Mouse (Mus musculus): Measurements from ENCODE around the gene Xlr4c.
"Not testable (repeated sequence)": the region's sequence is repeated elsewhere in the genome, so short reads cannot be mapped to it uniquely, and the experiment has no call there.

The Xlr4c gene

GRCm38 (mm10) chrX:73242821-73243325 is at the start of gene Xlr4c:
Gene Xlr4c (minus strand): TSS chrX:73243130.
- DNase-seq (ENCODE audit: low spot score in 2 of 2): peak in 1 of 2 experiments; percentile 32

DNA sequence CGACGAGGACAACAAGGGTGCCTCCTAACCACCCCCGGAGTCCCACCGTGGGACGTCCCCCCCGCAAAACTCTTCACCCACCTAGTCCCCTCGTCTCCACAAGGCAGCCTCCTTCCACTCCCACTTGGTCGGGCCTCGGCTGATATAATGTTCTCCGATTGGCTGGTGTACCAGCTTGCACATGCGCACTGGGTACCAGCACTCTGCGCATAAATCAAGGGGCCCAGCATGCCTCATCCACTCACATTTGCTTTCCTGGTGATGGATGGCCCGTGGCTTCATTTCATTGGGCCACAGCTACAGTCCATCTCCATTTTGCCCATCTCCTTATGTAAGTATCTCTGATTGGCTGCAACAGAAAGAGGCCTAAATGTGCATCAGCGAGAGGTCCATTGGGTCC is 22.3 kb upstream of the Xlr4c start, which contains the start of gene Xlr3c:
Gene Xlr3c, minus strand, starts transcription at position 121 of the 400 bp plus-strand sequence.
- not testable (repeated sequence) for DNase-seq (ENCODE audit: low spot score in 2 of 2)

- DNase-seq (ENCODE audit: low spot score in 2 of 2): not testable (repeated sequence)
Observed at GRCm38 (mm10) chrX:73262428-73262827, 19.5 kb upstream of the Xlr4c start.

GRCm38 (mm10) chrX:73229288-73229687 is 13.6 kb downstream of the Xlr4c start:
- no peak for DNase-seq (ENCODE audit: low spot score in 2 of 2)

DNA sequence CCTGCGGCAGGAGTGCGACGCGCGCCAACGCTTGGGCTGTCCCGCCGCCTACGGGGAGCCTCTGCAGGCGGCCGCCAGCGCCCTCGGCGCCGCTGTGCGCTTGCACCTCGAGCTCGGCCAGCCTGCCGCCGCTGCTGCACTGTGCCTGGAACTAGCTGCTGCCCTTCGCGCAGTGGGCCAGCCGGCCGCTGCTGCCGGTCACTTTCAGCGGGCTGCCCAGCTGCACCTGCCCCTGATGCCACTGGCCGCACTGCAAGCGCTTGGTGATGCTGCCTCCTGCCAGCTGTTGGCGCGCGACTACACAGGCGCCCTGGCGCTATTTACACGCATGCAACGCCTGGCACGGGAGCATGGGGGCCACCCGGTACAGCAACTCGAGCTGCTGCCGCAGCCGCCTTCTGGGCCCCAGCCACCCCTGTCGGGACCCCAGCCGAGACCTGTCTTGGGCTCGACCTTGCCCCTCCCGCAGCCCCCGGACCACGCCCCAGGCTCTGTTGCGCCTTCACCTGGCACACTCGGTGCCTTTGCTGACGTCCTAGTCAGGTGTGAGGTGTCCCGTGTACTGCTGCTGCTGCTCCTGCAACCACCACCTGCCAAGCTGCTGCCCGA is 14.2 kb downstream of the Xlr4c start:
- DNase-seq (ENCODE audit: low spot score in 2 of 2): peak; percentile 58 to 65

GRCm38 (mm10) chrX:73227914-73228605 is 14.9 kb downstream of the Xlr4c start, which contains the start of gene F8a:
Gene F8a (plus strand): TSS chrX:73228291.
- DNase-seq (ENCODE audit: low spot score in 2 of 2): peak; percentile 63 to 71

- DNase-seq (ENCODE audit: low spot score in 2 of 2): no peak
Observed at GRCm38 (mm10) chrX:73225365-73225764, 17.6 kb downstream of the Xlr4c start.

- DNase-seq (ENCODE audit: low spot score in 2 of 2): not testable (repeated sequence)
Observed at GRCm38 (mm10) chrX:73213819-73214564, 28.9 kb downstream of the Xlr4c start, which contains the start of gene Xlr4b. Gene Xlr4b (plus strand): TSS chrX:73214333.

GRCm38 (mm10) chrX:73191934-73192333 is 51.0 kb downstream of the Xlr4c start, which contains the start of gene Xlr3b:
Gene Xlr3b (plus strand): TSS chrX:73192207.
- not testable (repeated sequence) for DNase-seq (ENCODE audit: low spot score in 2 of 2)
